Mouse (Mus musculus) embryonic facial prominence, embryonic 14.5 days (tissue): ENCODE results near the gene Stag1. TPM values are rescaled to one million over a fixed set of nuclear protein-coding genes. Genes with fewer than 3 reads are reported as not detected.
"Not testable (repeated sequence)": the region's sequence is repeated elsewhere in the genome, so short reads cannot be mapped to it uniquely, and the experiment has no call there.

ENCODE experiments used
- ATAC-seq: fragments of 200-750 bp; cut with Nextera tagmentation; 2 replicates; pipeline ENCODE4 v1.8.0; 2017; ENCODE audit warnings: low read depth, moderate number of reproducible peaks, moderate TSS enrichment
- DNase-seq: peaks from one replicate; pipeline ENCODE4 v3.0.0-alpha.2; 2015; ENCODE audit warnings: low spot score
- H3K27ac ChIP-seq: fragments of 300-500 bp; sonication (generic); replicated peaks from 2 replicates; pipeline ENCODE4 v1.5.1; 2014; ENCODE audit warnings: low read depth, mild to moderate bottlenecking, low read length, moderate library complexity
- H3K27me3 ChIP-seq: fragments of 300-500 bp; sonication (generic); replicated peaks from 2 replicates; pipeline ENCODE4 v1.6.1; 2014; ENCODE audit warnings: low read length; ENCODE audit not compliant: control insufficient read depth, insufficient read depth
- H3K36me3 ChIP-seq: fragments of 300-500 bp; sonication (generic); 2 replicates; pipeline ENCODE4 v1.6.1; 2014; ENCODE audit warnings: low read length, mixed read lengths; ENCODE audit not compliant: control insufficient read depth, insufficient read depth
- H3K4me1 ChIP-seq: fragments of 300-500 bp; sonication (generic); 2 replicates; pipeline ENCODE4 v1.6.1; 2014; ENCODE audit warnings: antibody characterized with exemption, low read length; ENCODE audit not compliant: control insufficient read depth, insufficient read depth
- H3K4me2 ChIP-seq: fragments of 300-500 bp; sonication (generic); 2 replicates; pipeline ENCODE4 v1.6.1; 2014; ENCODE audit warnings: low read depth, mild to moderate bottlenecking, low read length, moderate library complexity, mixed read lengths
- H3K4me3 ChIP-seq: fragments of 300-500 bp; sonication (generic); 2 replicates; pipeline ENCODE4 v1.5.1; 2014; ENCODE audit warnings: low read depth, mild to moderate bottlenecking, low read length
- H3K9ac ChIP-seq: fragments of 300-500 bp; sonication (generic); 2 replicates; pipeline ENCODE4 v1.6.1; 2014; ENCODE audit warnings: low read depth, mild to moderate bottlenecking, low read length, moderate library complexity, mixed read lengths
- H3K9me3 ChIP-seq: fragments of 300-500 bp; sonication (generic); 2 replicates; pipeline ENCODE4 v1.6.1; 2016; ENCODE audit warnings: low read length; ENCODE audit not compliant: control insufficient read depth
- WGBS: fragments of 180-500 bp; shearing (Covaris S2); extraction: QIAGEN DNeasy Blood & Tissue Kit; methylation state at CpG from one replicate; pipeline ENCODE4 v1.1.7; 2014; 5-methylcytosine and 5-hydroxymethylcytosine counted together
- polyA plus RNA-seq: library from polyadenylated mRNA; unstranded; fragments of >200 nt; fragmentation: Nextera tagmentation; extraction: Ambion mirVana; gene quantifications from 2 replicates; pipeline ENCODE4 v1.2.1, GENCODE M21; 2014

Gene Stag1
- polyA plus RNA-seq, 1 experiment from 2014 or later: 40.9 TPM

- no peak overlapping the region for H3K4me2 ChIP-seq
- ATAC-seq (no peak), DNase-seq (peak; percentile 87)
- H3K4me1 ChIP-seq: no peaks in the 10 kb centered on the region; the same call in 1 of the 2 replicates
- no peaks in the 10 kb centered on the region for H3K9me3 ChIP-seq
- no peaks in the 10 kb centered on the region for H3K36me3 ChIP-seq
- 33% methylated on average over 3 of the region's 3 CpGs for WGBS
- H3K9ac ChIP-seq: no peak overlapping the region
- H3K4me3 ChIP-seq: no peak overlapping the region
- no peak overlapping the region for H3K27ac ChIP-seq
- no peaks in the 10 kb centered on the region for H3K27me3 ChIP-seq
Observed at GRCm38 (mm10) chr9:100685769-100686487, 88.3 kb downstream of the Stag1 start.

GRCm38 (mm10) chr9:100689765-100690316 is 92.2 kb downstream of the Stag1 start:
- no peak overlapping the region for H3K4me2 ChIP-seq
- WGBS: 77% methylated on average over 3 of the region's 3 CpGs
- ATAC-seq: no peak

GRCm38 (mm10) chr9:100692239-100692638 is 94.6 kb downstream of the Stag1 start:
- WGBS: 96% methylated on average over 1 of the region's 1 CpGs

More at GRCm38 (mm10) chr9:100689765-100690316, 92.2 kb downstream of the Stag1 start:
- no peaks in the 10 kb centered on the region for H3K27me3 ChIP-seq
- H3K4me3 ChIP-seq: no peak overlapping the region
- no peaks in the 10 kb centered on the region for H3K36me3 ChIP-seq
- H3K9me3 ChIP-seq: no peaks in the 10 kb centered on the region
- no peak overlapping the region for H3K9ac ChIP-seq
- DNase-seq: no peak
- H3K27ac ChIP-seq: no peak overlapping the region
- H3K4me1 ChIP-seq: no peaks in the 10 kb centered on the region; the same call in 1 of the 2 replicates

GRCm38 (mm10) chr9:100696537-100696936 is 98.9 kb downstream of the Stag1 start:
- H3K4me3 ChIP-seq: no peak overlapping the region
- no peak overlapping the region for H3K4me2 ChIP-seq
- WGBS: 88% methylated on average over 2 of the region's 2 CpGs
- no peaks in the 10 kb centered on the region for H3K27me3 ChIP-seq
- DNase-seq: peak; percentile 17
- H3K4me1 ChIP-seq: no peaks in the 10 kb centered on the region
- no peak overlapping the region for H3K27ac ChIP-seq
- H3K9me3 ChIP-seq: no peaks in the 10 kb centered on the region
- no peaks in the 10 kb centered on the region for H3K36me3 ChIP-seq
- no peak for ATAC-seq
- no peak overlapping the region for H3K9ac ChIP-seq

More at GRCm38 (mm10) chr9:100692239-100692638, 94.6 kb downstream of the Stag1 start:
- H3K9ac ChIP-seq: no peak overlapping the region
- H3K4me3 ChIP-seq: no peak overlapping the region
- no peak for DNase-seq
- H3K4me2 ChIP-seq: no peak overlapping the region
- H3K36me3 ChIP-seq: no peaks in the 10 kb centered on the region
- no peak overlapping the region for H3K27ac ChIP-seq
- H3K4me1 ChIP-seq: no peaks in the 10 kb centered on the region
- ATAC-seq: no peak
- no peaks in the 10 kb centered on the region for H3K9me3 ChIP-seq
- H3K27me3 ChIP-seq: no peaks in the 10 kb centered on the region

GRCm38 (mm10) chr9:100707644-100708043 is 110.0 kb downstream of the Stag1 start:
- Histone ChIP-seq H3K9me3 (no peaks in the 10 kb centered on the region), H3K27ac (no peak overlapping the region), H3K27me3 (no peaks in the 10 kb centered on the region), H3K9ac (no peak overlapping the region), H3K4me3 (no peak overlapping the region), H3K36me3 (0 out of 2 replicates have a peak, but pooled peaks cover 4% of the 10 kb centered on the region), H3K4me2 (no peak overlapping the region), H3K4me1 (no peaks in the 10 kb centered on the region)
- 78% methylated on average over 1 of the region's 1 CpGs for WGBS
- ATAC-seq (no peak), DNase-seq (no peak)

GRCm38 (mm10) chr9:100711665-100712064 is 114.1 kb downstream of the Stag1 start:
- WGBS: 76% methylated on average over 2 of the region's 2 CpGs
- Histone ChIP-seq H3K9ac (no peak overlapping the region), H3K27me3 (no peaks in the 10 kb centered on the region), H3K4me1 (no peaks in the 10 kb centered on the region), H3K27ac (no peak overlapping the region), H3K4me3 (no peak overlapping the region), H3K9me3 (no peaks in the 10 kb centered on the region), H3K4me2 (no peak overlapping the region), H3K36me3 (0 out of 2 replicates have a peak, but pooled peaks cover 4% of the 10 kb centered on the region)
- ATAC-seq (no peak), DNase-seq (no peak)

- H3K4me1 ChIP-seq, H3K36me3 ChIP-seq, H3K4me3 ChIP-seq, H3K27me3 ChIP-seq, DNase-seq, ATAC-seq, H3K4me2 ChIP-seq, H3K9me3 ChIP-seq, H3K27ac ChIP-seq, H3K9ac ChIP-seq: not testable (repeated sequence)
- 88% methylated on average over 2 of the region's 2 CpGs for WGBS
Observed at GRCm38 (mm10) chr9:100724832-100725231, 127.2 kb downstream of the Stag1 start.

- Histone ChIP-seq H3K9me3 (no peaks in the 10 kb centered on the region), H3K4me1 (no peaks in the 10 kb centered on the region), H3K4me2 (no peak overlapping the region), H3K4me3 (no peak overlapping the region), H3K27me3 (no peaks in the 10 kb centered on the region), H3K27ac (no peak overlapping the region), H3K9ac (no peak overlapping the region), H3K36me3 (no peaks in the 10 kb centered on the region)
- WGBS: 80% methylated on average over 1 of the region's 1 CpGs
- ATAC-seq (no peak), DNase-seq (no peak)
Observed at GRCm38 (mm10) chr9:100731839-100732238, 134.2 kb downstream of the Stag1 start.
